Comparison of ENCODE assay signal across 7 mouse cellular contexts in genomic region chr6:91679095-91679577, GRCm38 (mm10). TPM values are rescaled to one million over a fixed set of nuclear protein-coding genes. Genes with fewer than 3 reads are reported as not detected.
A peak's percentile ranks its signal among the peaks of the same experiment; 100 is the strongest.
DNase-seq lines count a peak whose midpoint lies in the region; ATAC-seq and TF ChIP-seq lines count a peak whose summit lies in the region.

No protein-coding gene starts in this region.

- H3K9ac ChIP-seq in heart, embryonic 14.5 days (ENCODE audit: low read length): peak overlapping the region; percentile 18; the same call in 1 of the 2 replicates

- no peaks in the 10 kb centered on the region for H3K9me3 ChIP-seq in heart, embryonic 14.5 days (ENCODE audit: control insufficient read depth, low read length)
- H3K9me3 ChIP-seq in limb, embryonic 10.5 days (replicated peaks): no peaks in the 10 kb centered on the region

- H3K4me3 ChIP-seq in heart, embryonic 14.5 days (ENCODE audit: control insufficient read depth in 1 of 2, insufficient read depth in 1 of 2, low read depth in 1 of 2, low read length in 2 of 2): no peak overlapping the region
- no peak overlapping the region for H3K4me3 ChIP-seq in limb, embryonic 10.5 days
- no peak overlapping the region; the same call in 1 of the 2 replicates for H3K4me3 ChIP-seq in olfactory bulb, adult 2 months (ENCODE audit: insufficient read depth, low read depth, low read length)

- WGBS in heart, embryonic 14.5 days: 47% methylated on average over 10 of the region's 10 CpGs
- WGBS in limb, embryonic 10.5 days: 79% methylated on average over 10 of the region's 10 CpGs
- 39% methylated on average over 10 of the region's 10 CpGs for WGBS in olfactory bulb, adult 2 months

- no peaks in the 10 kb centered on the region for H3K36me3 ChIP-seq in heart, embryonic 14.5 days (ENCODE audit: control insufficient read depth, insufficient read depth, low read length)
- H3K36me3 ChIP-seq in limb, embryonic 10.5 days: no peaks in the 10 kb centered on the region

- H3K27ac ChIP-seq in heart, embryonic 14.5 days (replicated peaks in 1 of 2; ENCODE audit: control insufficient read depth in 1 of 2, insufficient read depth in 1 of 2, low read depth in 2 of 2, low read length in 2 of 2): peak overlapping the region; percentile 57 to 61
- 0 out of 2 replicates have a peak overlapping the region, but pooled peaks have one; percentile 11 for H3K27ac ChIP-seq in limb, embryonic 10.5 days
- H3K27ac ChIP-seq in olfactory bulb, adult 2 months (ENCODE audit: insufficient read depth, low read depth, low read length): peak overlapping the region; percentile 1; the same call in 1 of the 2 replicates

- H3K4me2 ChIP-seq in heart, embryonic 14.5 days (ENCODE audit: low read length): peak overlapping the region; percentile 50

- no peak for ATAC-seq in heart, embryonic 14.5 days (ENCODE audit: insufficient number of reproducible peaks, insufficient read depth, low FRiP score, low read depth)

- no peaks in the 10 kb centered on the region for H3K27me3 ChIP-seq in heart, embryonic 14.5 days (ENCODE audit: control insufficient read depth, insufficient read depth, low read length)
- no peaks in the 10 kb centered on the region for H3K27me3 ChIP-seq in limb, embryonic 10.5 days (ENCODE audit: low read depth, poor library complexity, severe bottlenecking)

- peak; percentile 53 for DNase-seq in retina, postnatal 1 day
- no peak for DNase-seq in retina, embryonic 14.5 days (ENCODE audit: low spot score)
- DNase-seq in brain, adult 2 months (ENCODE audit: low read depth, low spot score): peak; percentile 82
- no peak for DNase-seq in limb, embryonic 10.5 days (ENCODE audit: low spot score)
- no peak for DNase-seq in embryo, embryonic 9.5 days (ENCODE audit: extremely low spot score)

- peaks cover 23 to 36% of the 10 kb centered on the region in 2 experiments for H3K4me1 ChIP-seq in heart, embryonic 14.5 days (ENCODE audit: control insufficient read depth in 2 of 2, insufficient read depth in 2 of 2, low read length in 2 of 2)
- peaks cover 23% of the 10 kb centered on the region for H3K4me1 ChIP-seq in limb, embryonic 10.5 days
- H3K4me1 ChIP-seq in olfactory bulb, adult 2 months (ENCODE audit: control insufficient read depth, insufficient read depth, low read length): peaks cover 16% of the 10 kb centered on the region

- TF ChIP-seq CTCF in olfactory bulb, adult 2 months (IDR thresholded peaks at IDR 0.05; ENCODE audit: insufficient read depth, low read depth, low read length): no peak

- no peak for TF ChIP-seq POLR2A in olfactory bulb, adult 2 months (IDR thresholded peaks at IDR 0.05; ENCODE audit: insufficient read depth, low read depth, low read length)

RNA-seq across cellular contexts. Expression of gene Slc6a6, which starts 4.7 kb away (rescaled TPM):
- polyA plus RNA-seq in heart, embryonic 14.5 days (2014; fragmentation: Nextera tagmentation; extraction: Ambion mirVana): 64.2 and 66.8 TPM in 2 replicates
- polyA plus RNA-seq in limb, embryonic 10.5 days (2016; fragmentation: Nextera tagmentation; extraction: Ambion mirVana): 45.0 and 49.7 TPM in 2 replicates
- polyA plus RNA-seq in olfactory bulb, adult 2 months (2012; ENCODE audit: insufficient read depth, insufficient read length, low replicate concordance, missing spikeins): 322 TPM in 1 of 2 replicates, not detected in the other

Comparison
In these comparisons a context has a peak if more than half of its experiments do, and no peak if none do; other contexts are left out.
1. DNase-seq: peak in retina, postnatal 1 day (single experiment) and brain, adult 2 months (single experiment); none in retina, embryonic 14.5 days (single experiment), limb, embryonic 10.5 days (single experiment) and embryo, embryonic 9.5 days (single experiment).
2. H3K27ac ChIP-seq: peak in every context shown above with its lines; median percentile 59 in heart, embryonic 14.5 days; 11 in limb, embryonic 10.5 days; 1 in olfactory bulb, adult 2 months.